32 mouse cellular contexts compared by ENCODE assay signal in the genomic region with DNA sequence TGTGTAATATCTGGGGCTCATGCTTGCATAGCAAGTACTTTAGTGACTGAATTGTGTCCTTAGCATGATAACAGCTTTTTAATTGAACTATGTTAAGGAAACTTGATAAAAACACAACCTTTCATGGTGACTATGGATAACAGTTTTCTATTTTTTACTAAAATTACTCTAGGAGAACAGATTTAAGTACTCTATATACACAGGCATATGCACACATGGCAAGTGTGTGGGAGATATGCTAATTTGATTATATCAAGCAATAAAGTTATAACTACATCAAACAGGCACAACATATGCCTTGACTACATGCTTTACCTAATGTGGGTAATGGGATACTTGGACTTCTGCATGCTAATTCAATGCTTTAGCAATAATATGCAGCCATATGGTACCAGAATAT.
"Had no signal": no experiment of that assay in that cellular context is flagged by ENCODE, and none has a peak within 500 bp of the region (broad histone marks: within the 10 kb centered on the region; RNA-seq: fewer than 3 reads in every experiment).

No protein-coding gene starts in this region.

- H3K9ac ChIP-seq: limb, embryonic 12.5 days; limb, embryonic 13.5 days; limb, embryonic 15.5 days; liver, embryonic 12.5 days; liver, embryonic 13.5 days; liver, embryonic 14.5 days; liver, embryonic 15.5 days; liver, postnatal 0 days; lung, embryonic 14.5 days; lung, embryonic 15.5 days; midbrain, embryonic 12.5 days; midbrain, embryonic 13.5 days; midbrain, embryonic 15.5 days; neural tube, embryonic 12.5 days had no signal

- H3K27me3 ChIP-seq: limb, embryonic 12.5 days; limb, embryonic 13.5 days; limb, embryonic 15.5 days; liver, embryonic 12.5 days; liver, embryonic 13.5 days; liver, embryonic 15.5 days; lung, embryonic 15.5 days; megakaryocyte, embryonic 14.5 days; midbrain, embryonic 12.5 days; midbrain, embryonic 13.5 days; midbrain, embryonic 15.5 days; neural tube, embryonic 12.5 days had no signal

- H3K36me3 ChIP-seq: limb, embryonic 10.5 days; limb, embryonic 12.5 days; limb, embryonic 13.5 days; limb, embryonic 15.5 days; liver, embryonic 12.5 days; liver, embryonic 13.5 days; liver, embryonic 15.5 days; lung, embryonic 15.5 days; midbrain, embryonic 10.5 days; midbrain, embryonic 12.5 days; midbrain, embryonic 13.5 days; midbrain, embryonic 15.5 days; neural tube, embryonic 12.5 days had no signal

- ATAC-seq: liver, embryonic 12.5 days; liver, postnatal 0 days; lung, postnatal 0 days; midbrain, embryonic 13.5 days; midbrain, embryonic 15.5 days; midbrain, embryonic 16.5 days had no signal

- H3K4me3 ChIP-seq: limb, embryonic 10.5 days; limb, embryonic 12.5 days; limb, embryonic 13.5 days; limb, embryonic 15.5 days; liver, embryonic 12.5 days; liver, embryonic 13.5 days; liver, embryonic 15.5 days; lung, embryonic 15.5 days; megakaryocyte, embryonic 14.5 days; midbrain, embryonic 10.5 days; midbrain, embryonic 12.5 days; midbrain, embryonic 13.5 days; midbrain, embryonic 15.5 days; myocyte; neural tube, embryonic 12.5 days had no signal

- H3K27ac ChIP-seq: limb, embryonic 10.5 days; limb, embryonic 12.5 days; limb, embryonic 13.5 days; limb, embryonic 15.5 days; liver, embryonic 12.5 days; liver, embryonic 13.5 days; liver, embryonic 14.5 days; liver, embryonic 15.5 days; lung, embryonic 15.5 days; macrophage; midbrain, embryonic 10.5 days; midbrain, embryonic 12.5 days; midbrain, embryonic 13.5 days; midbrain, embryonic 15.5 days; neural tube, embryonic 12.5 days had no signal

- H3K4me2 ChIP-seq: limb, embryonic 12.5 days; limb, embryonic 13.5 days; limb, embryonic 15.5 days; liver, embryonic 11.5 days; liver, embryonic 12.5 days; liver, embryonic 13.5 days; liver, embryonic 15.5 days; lung, embryonic 14.5 days; lung, embryonic 15.5 days; midbrain, embryonic 11.5 days; midbrain, embryonic 12.5 days; midbrain, embryonic 13.5 days; midbrain, embryonic 15.5 days; neural tube, embryonic 12.5 days had no signal

- DNase-seq: left cerebral cortex, postnatal 4 days; liver; liver, embryonic 13.5 days; liver, postnatal 0 days; lung, adult 18-20 months; lung, adult 2 months; lung, embryonic 14.5 days; lung, postnatal 10 days; lung, postnatal 14 days; lung, postnatal 36 days; lung, postnatal 4 days; midbrain, embryonic 14.5 days had no signal

- H3K9me3 ChIP-seq: limb, embryonic 10.5 days; limb, embryonic 12.5 days; limb, embryonic 15.5 days; liver, embryonic 13.5 days; lung, embryonic 15.5 days; midbrain, embryonic 10.5 days; midbrain, embryonic 12.5 days; midbrain, embryonic 15.5 days; neural tube, embryonic 12.5 days had no signal

- H3K4me1 ChIP-seq: limb, embryonic 10.5 days; limb, embryonic 12.5 days; limb, embryonic 13.5 days; limb, embryonic 15.5 days; liver, embryonic 12.5 days; liver, embryonic 13.5 days; liver, embryonic 15.5 days; lung, embryonic 15.5 days; megakaryocyte, embryonic 14.5 days; midbrain, embryonic 10.5 days; midbrain, embryonic 12.5 days; midbrain, embryonic 13.5 days; midbrain, embryonic 15.5 days; neural tube, embryonic 12.5 days had no signal
